Mouse (Mus musculus) myocyte (in vitro differentiated cells): ENCODE measurements around the gene Il10.

Experiments used
- CEBPB ChIP-seq: IDR thresholded peaks from 2 replicates; pipeline ENCODE4 v1.6.1; 2011; ENCODE audit warnings: mild to moderate bottlenecking, moderate library complexity; ENCODE audit not compliant: poor library complexity, insufficient read depth, severe bottlenecking
- E2F4 ChIP-seq: IDR thresholded peaks from one replicate; pipeline ENCODE4 v1.6.1; 2011; ENCODE audit warnings: mild to moderate bottlenecking, control low read depth, moderate library complexity; ENCODE audit not compliant: insufficient read depth
- MAX ChIP-seq: IDR thresholded peaks from one replicate; pipeline ENCODE4 v1.6.1; 2011; ENCODE audit warnings: low read depth, mild to moderate bottlenecking, control low read depth
- MYOD1 ChIP-seq, 3 experiments: IDR thresholded peaks; one replicate each; pipeline ENCODE4 v1.6.1; 2011; ENCODE audit warnings: control low read depth in 2 of 3, low read depth in 2 of 3, mild to moderate bottlenecking in 2 of 3, moderate library complexity in 1 of 3; ENCODE audit not compliant: insufficient read length in 2 of 3, control insufficient read depth in 1 of 3
- MYOG ChIP-seq, 3 experiments: IDR thresholded peaks; one replicate each; pipeline ENCODE4 v1.6.1; 2011; ENCODE audit warnings: control low read depth in 2 of 3, low read depth in 2 of 3, mild to moderate bottlenecking in 2 of 3; ENCODE audit not compliant: insufficient read length in 2 of 3, control insufficient read depth in 1 of 3, insufficient read depth in 1 of 3
- POLR2A ChIP-seq: IDR thresholded peaks from one replicate; pipeline ENCODE4 v1.6.1; 2011; ENCODE audit warnings: low read depth, mild to moderate bottlenecking, control low read depth, moderate library complexity; ENCODE audit not compliant: insufficient read length
- POLR2AphosphoS2 ChIP-seq: IDR thresholded peaks from one replicate; pipeline ENCODE4 v1.6.1; 2011; ENCODE audit warnings: low read depth, control low read depth; ENCODE audit not compliant: insufficient read length
- SRF ChIP-seq: IDR thresholded peaks from one replicate; pipeline ENCODE4 v1.6.1; 2011; ENCODE audit warnings: low read depth; ENCODE audit not compliant: control insufficient read depth, insufficient read length
- TCF12 ChIP-seq: IDR thresholded peaks from one replicate; pipeline ENCODE4 v1.6.1; 2011; ENCODE audit warnings: mild to moderate bottlenecking, control low read depth; ENCODE audit not compliant: poor library complexity, insufficient read depth, severe bottlenecking
- TCF3 ChIP-seq: IDR thresholded peaks from one replicate; pipeline ENCODE4 v1.6.1; 2011; ENCODE audit warnings: low read depth, control low read depth; ENCODE audit not compliant: insufficient read length
- USF1 ChIP-seq: IDR thresholded peaks from one replicate; pipeline ENCODE4 v1.6.1; 2011; ENCODE audit warnings: low read depth, mild to moderate bottlenecking, control low read depth, moderate library complexity

DNA sequence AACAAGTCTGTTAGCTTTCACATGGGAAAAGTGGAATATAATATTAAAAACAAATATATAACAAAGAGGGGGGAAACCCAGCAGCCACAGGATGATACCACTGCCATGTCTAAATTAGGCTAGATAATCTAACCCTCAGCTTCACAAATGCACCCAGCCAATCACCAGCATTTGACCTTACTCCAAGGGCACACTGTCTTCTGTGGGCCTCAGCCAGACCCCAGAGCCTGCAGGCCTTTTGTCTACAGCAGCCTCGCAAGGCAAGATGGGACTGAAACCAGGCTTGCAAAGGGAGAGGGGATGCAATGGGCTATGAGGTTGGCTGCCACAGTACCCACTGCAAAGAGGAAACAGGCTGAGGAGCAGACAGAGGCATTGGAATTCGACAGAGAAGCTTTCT lies 22.6 kb downstream of the Il10 start:
- TF ChIP-seq POLR2A (no peak), SRF (no peak), MYOG (IDR thresholded peaks at IDR 0.05; ENCODE audit: control insufficient read depth in 1 of 3, insufficient read depth in 1 of 3, insufficient read length in 2 of 3, low read depth in 2 of 3) (no peak), CEBPB (no peak), MYOD1 (IDR thresholded peaks at IDR 0.05; ENCODE audit: control insufficient read depth in 1 of 3, insufficient read length in 2 of 3, low read depth in 2 of 3) (no peak), TCF3 (no peak), TCF12 (no peak), MAX (no peak), E2F4 (no peak), USF1 (no peak), POLR2AphosphoS2 (no peak)
